Mouse (Mus musculus) stomach, embryonic 16.5 days (tissue): Measurements from ENCODE around the gene Srsf3. TPM values are rescaled to one million over a fixed set of nuclear protein-coding genes. Genes with fewer than 3 reads are reported as not detected.

ENCODE experiments used
- ATAC-seq: fragments of 200-750 bp; cut with Nextera tagmentation; 2 replicates; pipeline ENCODE4 v1.8.0; 2017; ENCODE audit warnings: moderate number of reproducible peaks, moderate TSS enrichment; ENCODE audit not compliant: insufficient read depth, low FRiP score
- H3K27ac ChIP-seq: fragments of 300-500 bp; sonication (generic); 2 replicates; pipeline ENCODE4 v1.5.1; 2014; ENCODE audit warnings: low read length
- H3K27me3 ChIP-seq: fragments of 300-500 bp; sonication (generic); 2 replicates; pipeline ENCODE4 v1.6.1; 2014; ENCODE audit warnings: low read length, control low read depth, mixed read lengths; ENCODE audit not compliant: control insufficient read depth, insufficient read depth
- H3K36me3 ChIP-seq: fragments of 300-500 bp; sonication (generic); 2 replicates; pipeline ENCODE4 v1.6.1; 2014; ENCODE audit warnings: low read length; ENCODE audit not compliant: control insufficient read depth, insufficient read depth
- H3K4me1 ChIP-seq: fragments of 300-500 bp; sonication (generic); 2 replicates; pipeline ENCODE4 v1.6.1; 2014; ENCODE audit warnings: low read length, control low read depth, mixed read lengths; ENCODE audit not compliant: control insufficient read depth, insufficient read depth
- H3K4me2 ChIP-seq: fragments of 300-500 bp; sonication (generic); 2 replicates; pipeline ENCODE4 v1.6.1; 2014; ENCODE audit warnings: low read depth, low read length, mixed read lengths
- H3K4me3 ChIP-seq: fragments of 300-500 bp; sonication (generic); replicated peaks from 2 replicates; pipeline ENCODE4 v1.5.1; 2014; ENCODE audit warnings: mild to moderate bottlenecking, low read length
- H3K9ac ChIP-seq: fragments of 300-500 bp; sonication (generic); 2 replicates; pipeline ENCODE4 v1.6.1; 2014; ENCODE audit warnings: low read length
- H3K9me3 ChIP-seq: fragments of 300-500 bp; sonication (generic); replicated peaks from 2 replicates; pipeline ENCODE4 v1.6.1; 2016; ENCODE audit warnings: low read length, control low read depth; ENCODE audit not compliant: control insufficient read depth
- WGBS: fragments of 180-500 bp; shearing (Covaris S2); extraction: QIAGEN DNeasy Blood & Tissue Kit; methylation state at CpG from one replicate; pipeline ENCODE4 v1.1.7; 2014; 5-methylcytosine and 5-hydroxymethylcytosine counted together
- polyA plus RNA-seq: library from polyadenylated mRNA; unstranded; fragments of >200 nt; fragmentation: Nextera tagmentation; extraction: Ambion mirVana; gene quantifications from 2 replicates; pipeline ENCODE4 v1.2.1, GENCODE M21; 2015

Gene Srsf3
- polyA plus RNA-seq, 1 experiment from 2014 or later = 477 TPM

DNA sequence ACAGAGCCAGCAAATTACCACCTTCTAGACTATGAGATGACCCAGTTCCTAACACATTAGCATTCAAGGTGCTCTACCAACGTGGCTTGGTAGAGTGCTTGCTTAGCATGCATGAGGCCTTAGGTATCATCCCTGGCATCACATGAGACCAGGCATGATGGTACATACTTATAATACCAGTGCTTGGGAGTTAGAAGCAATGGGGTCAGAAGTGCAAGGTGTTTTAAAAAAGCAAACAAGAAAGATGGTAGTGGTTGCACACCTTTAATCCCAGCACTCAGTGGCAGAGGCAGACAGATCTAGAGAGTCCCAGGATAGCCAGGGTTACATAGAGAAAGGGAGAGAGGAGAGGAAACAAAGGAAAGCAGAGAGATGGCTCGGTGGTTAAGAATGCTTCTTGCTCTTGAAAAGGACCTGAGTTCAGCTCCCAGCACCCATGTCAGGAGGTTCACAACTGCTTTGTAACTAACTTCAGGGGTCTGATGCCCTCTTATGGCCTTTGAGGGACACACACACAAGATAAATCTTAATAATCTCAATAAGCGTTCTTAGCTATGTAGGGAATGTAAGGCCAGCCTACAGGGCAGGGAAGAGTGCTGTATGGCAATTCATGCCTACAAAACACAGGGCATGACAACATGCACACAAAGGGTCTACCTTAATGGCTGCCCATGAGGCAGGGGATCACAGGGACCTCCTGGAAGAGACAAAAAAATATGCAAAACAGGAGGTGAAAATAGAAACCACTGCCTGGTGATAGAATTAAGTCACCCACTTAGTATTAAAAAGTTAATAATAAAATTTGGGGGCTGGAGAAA is 15.5 kb downstream of the Srsf3 start:
- no peak for ATAC-seq
- Histone ChIP-seq H3K4me1 (peaks cover 10% of the 10 kb centered on the region), H3K9me3 (no peaks in the 10 kb centered on the region), H3K27ac (no peak overlapping the region), H3K4me3 (no peak overlapping the region), H3K27me3 (no peaks in the 10 kb centered on the region), H3K36me3 (peaks cover 25% of the 10 kb centered on the region), H3K9ac (no peak overlapping the region), H3K4me2 (no peak overlapping the region)
- WGBS = 57% methylated on average over 3 of the region's 3 CpGs

DNA sequence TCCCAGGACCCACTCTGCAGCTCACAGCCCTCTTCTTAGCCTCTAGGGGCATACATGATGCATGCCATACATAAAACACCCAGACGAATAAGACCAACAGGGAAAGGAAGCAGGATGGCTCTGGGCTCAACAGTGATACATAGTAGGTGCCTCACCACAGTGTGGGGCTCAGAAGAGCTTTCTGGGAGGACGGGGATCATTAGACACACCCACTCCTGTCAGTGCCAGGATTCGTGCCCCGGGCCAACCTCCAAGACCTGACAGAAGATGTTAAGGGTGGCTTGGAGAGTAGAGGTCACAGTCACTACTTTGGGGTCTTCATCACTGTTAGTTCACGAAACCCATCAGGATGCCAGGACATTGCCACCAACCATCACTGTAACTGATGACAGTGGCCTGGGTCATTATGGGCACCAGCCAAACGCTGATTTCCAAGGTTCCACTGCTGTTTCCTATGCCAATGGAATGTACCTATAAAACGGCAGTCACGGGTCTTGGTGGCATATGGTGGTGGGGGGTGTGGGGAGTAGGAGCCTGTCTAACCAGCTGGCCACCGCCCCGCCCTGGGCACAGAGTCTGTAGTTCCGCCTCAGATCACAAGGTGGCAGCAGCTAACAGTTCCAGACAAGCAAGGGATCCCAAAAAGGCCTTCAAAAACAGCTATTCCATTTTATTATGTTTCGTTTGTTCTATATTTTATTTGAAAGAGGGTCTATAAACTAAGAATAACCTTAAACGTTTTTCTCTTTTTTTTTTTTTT is 16.5 kb downstream of the Srsf3 start:
- peaks cover 15% of the 10 kb centered on the region for H3K4me1 ChIP-seq
- H3K9me3 ChIP-seq = no peaks in the 10 kb centered on the region
- no peak overlapping the region for H3K4me2 ChIP-seq
- H3K4me3 ChIP-seq = no peak overlapping the region
- no peak for ATAC-seq
- no peak overlapping the region for H3K27ac ChIP-seq
- H3K9ac ChIP-seq = no peak overlapping the region
- H3K27me3 ChIP-seq = no peaks in the 10 kb centered on the region
- 17% methylated on average over 13 of the region's 13 CpGs for WGBS
- H3K36me3 ChIP-seq = peaks cover 18% of the 10 kb centered on the region

GRCm38 (mm10) chr17:29049508-29049889 is 17.1 kb downstream of the Srsf3 start:
- Histone ChIP-seq H3K9ac (no peak overlapping the region), H3K9me3 (no peaks in the 10 kb centered on the region), H3K4me1 (peaks cover 21% of the 10 kb centered on the region), H3K36me3 (peaks cover 15% of the 10 kb centered on the region), H3K27ac (peak overlapping the region; percentile 35; the same call in 1 of the 2 replicates), H3K4me3 (no peak overlapping the region), H3K27me3 (no peaks in the 10 kb centered on the region), H3K4me2 (no peak overlapping the region)
- WGBS = 69% methylated on average over 5 of the region's 5 CpGs
- no peak for ATAC-seq

GRCm38 (mm10) chr17:29049923-29050322 is 17.5 kb downstream of the Srsf3 start:
- Histone ChIP-seq H3K4me1 (peaks cover 22% of the 10 kb centered on the region), H3K27ac (peak overlapping the region; percentile 35; the same call in 1 of the 2 replicates), H3K4me2 (peak overlapping the region; percentile 21; the same call in 1 of the 2 replicates), H3K36me3 (peaks cover 10% of the 10 kb centered on the region), H3K27me3 (no peaks in the 10 kb centered on the region), H3K4me3 (no peak overlapping the region), H3K9me3 (no peaks in the 10 kb centered on the region), H3K9ac (no peak overlapping the region)
- 51% methylated on average over 7 of the region's 7 CpGs for WGBS
- ATAC-seq = peak; percentile 48; the same call in 1 of the 2 replicates

- ATAC-seq = no peak
- 45% methylated on average over 14 of the region's 14 CpGs for WGBS
- Histone ChIP-seq H3K4me2 (peak overlapping the region; percentile 21; the same call in 1 of the 2 replicates), H3K36me3 (peaks cover 9% of the 10 kb centered on the region), H3K9ac (peak overlapping the region; percentile 26; the same call in 1 of the 2 replicates), H3K27ac (0 out of 2 replicates have a peak overlapping the region, but pooled peaks have one; percentile 8), H3K9me3 (no peaks in the 10 kb centered on the region), H3K4me1 (peaks cover 25% of the 10 kb centered on the region), H3K27me3 (no peaks in the 10 kb centered on the region), H3K4me3 (no peak overlapping the region)
Measured at GRCm38 (mm10) chr17:29050791-29051190, 18.4 kb downstream of the Srsf3 start.

DNA sequence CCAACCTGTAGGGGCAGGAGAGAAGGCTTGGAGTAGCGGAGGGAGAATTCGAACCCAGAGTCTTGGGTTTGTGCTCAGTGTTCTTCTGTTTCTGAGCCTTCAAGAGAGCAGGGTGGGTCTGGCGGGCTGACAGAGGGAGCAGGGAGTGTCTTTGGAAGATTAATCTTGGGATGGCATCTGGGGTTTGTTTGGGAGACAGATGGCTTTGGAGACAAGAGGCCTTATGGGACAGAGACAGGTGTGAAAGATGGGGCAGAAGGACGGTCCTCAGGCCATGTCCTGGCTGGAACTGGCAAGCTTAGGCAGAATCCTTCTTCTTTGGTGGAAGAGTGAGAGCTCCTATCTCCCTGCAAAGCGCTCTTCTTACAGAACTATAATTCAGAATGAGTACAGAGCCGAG is 20.6 kb downstream of the Srsf3 start:
- Histone ChIP-seq H3K27me3 (no peaks in the 10 kb centered on the region), H3K27ac (no peak overlapping the region), H3K9me3 (no peaks in the 10 kb centered on the region), H3K36me3 (no peaks in the 10 kb centered on the region), H3K9ac (no peak overlapping the region), H3K4me1 (peaks cover 38% of the 10 kb centered on the region), H3K4me3 (no peak overlapping the region), H3K4me2 (no peak overlapping the region)
- ATAC-seq = no peak
- 83% methylated on average over 6 of the region's 6 CpGs for WGBS

- Histone ChIP-seq H3K4me1 (peaks cover 35% of the 10 kb centered on the region), H3K9ac (0 out of 2 replicates have a peak overlapping the region, but pooled peaks have one; percentile 26), H3K9me3 (no peaks in the 10 kb centered on the region), H3K4me2 (no peak overlapping the region), H3K36me3 (no peaks in the 10 kb centered on the region), H3K27ac (peak overlapping the region; percentile 35), H3K27me3 (no peaks in the 10 kb centered on the region), H3K4me3 (no peak overlapping the region)
- 35% methylated on average over 7 of the region's 7 CpGs for WGBS
- ATAC-seq = no peak
Measured at GRCm38 (mm10) chr17:29053841-29054240, 21.4 kb downstream of the Srsf3 start.

GRCm38 (mm10) chr17:29054429-29054828 is 22.0 kb downstream of the Srsf3 start:
- Histone ChIP-seq H3K9ac (no peak overlapping the region), H3K9me3 (no peaks in the 10 kb centered on the region), H3K36me3 (no peaks in the 10 kb centered on the region), H3K4me3 (no peak overlapping the region), H3K27me3 (no peaks in the 10 kb centered on the region), H3K4me2 (no peak overlapping the region), H3K27ac (peak overlapping the region; percentile 35; the same call in 1 of the 2 replicates), H3K4me1 (peaks cover 31% of the 10 kb centered on the region)
- 72% methylated on average over 6 of the region's 6 CpGs for WGBS
- no peak for ATAC-seq

GRCm38 (mm10) chr17:29055586-29055985 is 23.2 kb downstream of the Srsf3 start:
- no peak overlapping the region for H3K27ac ChIP-seq
- no peaks in the 10 kb centered on the region for H3K27me3 ChIP-seq
- 67% methylated on average over 5 of the region's 5 CpGs for WGBS
- no peak for ATAC-seq
- no peaks in the 10 kb centered on the region for H3K9me3 ChIP-seq
- H3K4me3 ChIP-seq = no peak overlapping the region
- H3K4me2 ChIP-seq = no peak overlapping the region
- H3K36me3 ChIP-seq = no peaks in the 10 kb centered on the region
- H3K4me1 ChIP-seq = peaks cover 28% of the 10 kb centered on the region
- no peak overlapping the region for H3K9ac ChIP-seq
